In genomic region chr10:3267671-3268070, GRCm38 (mm10) we compare ENCODE assay signal across 30 mouse cellular contexts. TPM values are rescaled to one million over a fixed set of nuclear protein-coding genes. Genes with fewer than 3 reads are reported as not detected.
"Had no signal": no experiment of that assay in that cellular context is flagged by ENCODE, and none has a peak within 500 bp of the region (broad histone marks: within the 10 kb centered on the region; RNA-seq: fewer than 3 reads in every experiment).

TSS of gene H60c (minus strand) at chr10:3267771.

- H3K27me3 ChIP-seq: heart, embryonic 13.5 days; heart, embryonic 15.5 days; hindbrain, embryonic 12.5 days; intestine, embryonic 15.5 days; limb, embryonic 13.5 days; liver, embryonic 13.5 days had no signal

- ATAC-seq: hindbrain, embryonic 16.5 days; inflammation-experienced regulatory T-cells, adult 6 months; intestine, embryonic 15.5 days; intestine, postnatal 0 days had no signal

- H3K9me3 ChIP-seq: heart, embryonic 13.5 days; heart, embryonic 15.5 days; intestine, embryonic 15.5 days; limb, embryonic 13.5 days; liver, embryonic 13.5 days had no signal

- H3K36me3 ChIP-seq: heart, embryonic 13.5 days; heart, embryonic 15.5 days; hindbrain, embryonic 10.5 days; hindbrain, embryonic 12.5 days; intestine, embryonic 15.5 days; limb, embryonic 13.5 days; liver, embryonic 13.5 days had no signal

- H3K4me2 ChIP-seq: heart, embryonic 11.5 days; heart, embryonic 13.5 days; heart, embryonic 15.5 days; hindbrain, embryonic 12.5 days; hindbrain, embryonic 14.5 days; intestine, embryonic 15.5 days; limb, embryonic 13.5 days; liver, embryonic 11.5 days; liver, embryonic 13.5 days had no signal

- H3K27ac ChIP-seq: gastrocnemius, adult 2 months; heart, adult 2 months; heart, embryonic 13.5 days; heart, embryonic 15.5 days; hindbrain, embryonic 10.5 days; hindbrain, embryonic 12.5 days; hindbrain, embryonic 14.5 days; intestine, embryonic 15.5 days; layer of hippocampus, adult 2 months; left cerebral cortex, adult 2 months; limb, embryonic 13.5 days; liver, embryonic 13.5 days had no signal

- DNase-seq: gastrocnemius, adult 2 months; gastrocnemius, postnatal 10 days; gastrocnemius, postnatal 25 days; heart, adult 2 months; heart, postnatal 4 days; kidney, adult 18-20 months; kidney, adult 8-10 months; kidney, postnatal 10 days; kidney, postnatal 25 days; kidney, postnatal 4 days; liver; liver, embryonic 13.5 days had no signal

- H3K4me3 ChIP-seq: gastrocnemius, adult 2 months; heart, adult 2 months; heart, embryonic 13.5 days; heart, embryonic 15.5 days; hindbrain, embryonic 10.5 days; hindbrain, embryonic 12.5 days; intestine, embryonic 15.5 days; layer of hippocampus, adult 2 months; left cerebral cortex, adult 2 months; limb, embryonic 13.5 days; liver, embryonic 13.5 days had no signal

- H3K9ac ChIP-seq: heart, embryonic 13.5 days; heart, embryonic 15.5 days; hindbrain, embryonic 12.5 days; hindbrain, embryonic 14.5 days; intestine, embryonic 15.5 days; limb, embryonic 13.5 days; liver, embryonic 13.5 days had no signal

- H3K4me1 ChIP-seq: heart, embryonic 13.5 days; heart, embryonic 15.5 days; hindbrain, embryonic 10.5 days; hindbrain, embryonic 12.5 days; intestine, embryonic 15.5 days; limb, embryonic 13.5 days; liver, embryonic 13.5 days had no signal

RNA-seq across cellular contexts. Expression of gene H60c, which starts in this region (rescaled TPM):
- polyA plus RNA-seq: frontal cortex, adult 2 months; heart, adult 2 months; heart, embryonic 11.5 days; heart, embryonic 13.5 days; heart, embryonic 15.5 days; heart, postnatal 0 days; hindbrain, embryonic 10.5 days; hindbrain, embryonic 12.5 days; hindbrain, embryonic 14.5 days; hindbrain, embryonic 16.5 days; inflammation-experienced regulatory T-cells, adult 6 months; kidney, embryonic 14.5 days; limb, embryonic 11.5 days; liver, embryonic 11.5 days; liver, embryonic 13.5 days had no signal
